Mouse (Mus musculus) heart, adult 2 months (tissue): Measurements from ENCODE around the gene Ern1.

Source experiments
- CTCF ChIP-seq: fragments of 200-600 bp; IDR thresholded peaks from 2 replicates; pipeline ENCODE4 v1.8.1; 2022; ENCODE audit warnings: antibody characterized with exemption, mild to moderate bottlenecking, moderate library complexity
- EP300 ChIP-seq: fragments of 200-500 bp; IDR thresholded peaks from 2 replicates; pipeline ENCODE4 v1.6.1; 2011; ENCODE audit warnings: low read depth, low read length, control low read depth; ENCODE audit not compliant: insufficient read depth
- POLR2A ChIP-seq: fragments of 200-500 bp; IDR thresholded peaks from 2 replicates; pipeline ENCODE4 v1.6.1; 2011; ENCODE audit warnings: mild to moderate bottlenecking, low read depth, low read length, control low read depth; ENCODE audit not compliant: insufficient read depth

GRCm38 (mm10) chr11:106527147-106527821, 39.6 kb upstream of the Ern1 start:
- TF ChIP-seq POLR2A (no peak), EP300 (no peak), CTCF (no peak)
